Mouse (Mus musculus): ENCODE results near the gene Rfx7.
"Not testable (repeated sequence)": the region's sequence is repeated elsewhere in the genome, so short reads cannot be mapped to it uniquely, and the experiment has no call there.

Rfx7 gene

GRCm38 (mm10) chr9:72641093-72641680 lies 109.1 kb downstream of the Rfx7 start:
- peak; percentile 31 for DNase-seq

- not testable (repeated sequence) for DNase-seq
Observed at GRCm38 (mm10) chr9:72642756-72643447, 110.9 kb downstream of the Rfx7 start.

- DNase-seq, result no peak
Observed at GRCm38 (mm10) chr9:72643651-72644417, 111.8 kb downstream of the Rfx7 start.

GRCm38 (mm10) chr9:72644418-72645110 lies 112.5 kb downstream of the Rfx7 start:
- DNase-seq, result no peak

GRCm38 (mm10) chr9:72649781-72650180 lies 117.7 kb downstream of the Rfx7 start:
- no peak for DNase-seq

- no peak for DNase-seq
Observed at GRCm38 (mm10) chr9:72652961-72653360, 120.9 kb downstream of the Rfx7 start.

- no peak for DNase-seq
Observed at GRCm38 (mm10) chr9:72653533-72653932, 121.5 kb downstream of the Rfx7 start.

- peak; percentile 87 for DNase-seq
Observed at GRCm38 (mm10) chr9:72654593-72655242, 122.7 kb downstream of the Rfx7 start.

GRCm38 (mm10) chr9:72655602-72656001 lies 123.6 kb downstream of the Rfx7 start:
- DNase-seq, result no peak

- DNase-seq, result no peak
Observed at GRCm38 (mm10) chr9:72656491-72656890, 124.5 kb downstream of the Rfx7 start.

GRCm38 (mm10) chr9:72656940-72657339 lies 124.9 kb downstream of the Rfx7 start:
- DNase-seq, result no peak

GRCm38 (mm10) chr9:72657694-72658093 lies 125.7 kb downstream of the Rfx7 start:
- DNase-seq, result no peak

GRCm38 (mm10) chr9:72660139-72660538 lies 128.1 kb downstream of the Rfx7 start:
- no peak for DNase-seq

- DNase-seq, result no peak
Observed at GRCm38 (mm10) chr9:72660911-72661310, 128.9 kb downstream of the Rfx7 start.

GRCm38 (mm10) chr9:72661561-72661894 lies 129.5 kb downstream of the Rfx7 start:
- DNase-seq, result no peak

- DNase-seq, result peak; percentile 95
Observed at GRCm38 (mm10) chr9:72661895-72662661, 130.0 kb downstream of the Rfx7 start, which contains the start of gene Nedd4. Gene Nedd4 (plus strand): TSS chr9:72662346.

- peak; percentile 75 for DNase-seq
Observed at GRCm38 (mm10) chr9:72662691-72663533, 130.9 kb downstream of the Rfx7 start.

GRCm38 (mm10) chr9:72663534-72663918 lies 131.5 kb downstream of the Rfx7 start:
- DNase-seq, result no peak

- no peak for DNase-seq
Observed at GRCm38 (mm10) chr9:72664409-72665351, 132.6 kb downstream of the Rfx7 start.

- DNase-seq, result no peak
Observed at GRCm38 (mm10) chr9:72665517-72665916, 133.5 kb downstream of the Rfx7 start.
